Mouse (Mus musculus) olfactory bulb, adult 2 months (tissue): ENCODE data around the gene Angptl2. TPM values are rescaled to one million over a fixed set of nuclear protein-coding genes. Genes with fewer than 3 reads are reported as not detected.

ENCODE experiments used
- H3K27ac ChIP-seq: fragments of 200-500 bp; 2 replicates; pipeline ENCODE4 v1.5.1; 2012; ENCODE audit warnings: low read depth, low read length; ENCODE audit not compliant: insufficient read depth
- H3K4me1 ChIP-seq: fragments of 200-500 bp; 2 replicates; pipeline ENCODE4 v1.6.1; 2012; ENCODE audit warnings: low read length; ENCODE audit not compliant: control insufficient read depth, insufficient read depth
- H3K4me3 ChIP-seq: fragments of 200-500 bp; 2 replicates; pipeline ENCODE4 v1.5.1; 2012; ENCODE audit warnings: mild to moderate bottlenecking, low read depth, low read length, moderate library complexity; ENCODE audit not compliant: insufficient read depth
- CTCF ChIP-seq: fragments of 200-500 bp; IDR thresholded peaks from 2 replicates; pipeline ENCODE4 v1.5.1; 2012; ENCODE audit warnings: low read depth, mild to moderate bottlenecking, low read length, moderate library complexity; ENCODE audit not compliant: insufficient read depth
- POLR2A ChIP-seq: fragments of 200-500 bp; IDR thresholded peaks from 2 replicates; pipeline ENCODE4 v1.6.1; 2012; ENCODE audit warnings: mild to moderate bottlenecking, low read depth, low read length, moderate library complexity; ENCODE audit not compliant: insufficient read depth
- WGBS: fragments of 180-500 bp; shearing (Covaris S2); methylation state at CpG from one replicate; pipeline ENCODE4 v1.1.7; 2018; 5-methylcytosine and 5-hydroxymethylcytosine counted together
- polyA plus RNA-seq: library from polyadenylated mRNA; stranded (reverse); fragments of >200 nt; gene quantifications from 2 replicates; pipeline ENCODE4 v1.2.4, GENCODE M21; 2012; ENCODE audit warnings: low replicate concordance; ENCODE audit not compliant: missing spikeins, insufficient read depth, insufficient read length

Gene Angptl2
- polyA plus RNA-seq, 1 experiment, result not detected

GRCm38 (mm10) chr2:33222480-33222879 is 6.6 kb downstream of the Angptl2 start:
- TF ChIP-seq POLR2A (no peak), CTCF (no peak)
- WGBS, result 57% methylated on average over 6 of the region's 6 CpGs
- Histone ChIP-seq H3K4me3 (no peak overlapping the region), H3K4me1 (peaks cover 49% of the 10 kb centered on the region), H3K27ac (peak overlapping the region; percentile 87)

- no peak overlapping the region for H3K4me3 ChIP-seq
- no peak overlapping the region for H3K27ac ChIP-seq
- no peak for TF ChIP-seq POLR2A
- no peak for TF ChIP-seq CTCF
- H3K4me1 ChIP-seq, result peaks cover 49% of the 10 kb centered on the region
- WGBS, result 56% methylated on average over 10 of the region's 10 CpGs
Observed at GRCm38 (mm10) chr2:33223656-33224358, 7.9 kb downstream of the Angptl2 start.

GRCm38 (mm10) chr2:33225921-33226320 is 10.1 kb downstream of the Angptl2 start:
- H3K27ac ChIP-seq, result no peak overlapping the region
- H3K4me1 ChIP-seq, result peaks cover 37% of the 10 kb centered on the region
- WGBS, result 95% methylated on average over 7 of the region's 7 CpGs
- no peak overlapping the region for H3K4me3 ChIP-seq
- TF ChIP-seq CTCF, result no peak
- no peak for TF ChIP-seq POLR2A

GRCm38 (mm10) chr2:33228077-33228476 is 12.2 kb downstream of the Angptl2 start:
- H3K27ac ChIP-seq, result no peak overlapping the region

GRCm38 (mm10) chr2:33228551-33228950 is 12.7 kb downstream of the Angptl2 start:
- 90% methylated on average over 15 of the region's 15 CpGs for WGBS
- Histone ChIP-seq H3K4me1 (peaks cover 26% of the 10 kb centered on the region), H3K27ac (no peak overlapping the region), H3K4me3 (no peak overlapping the region)
- TF ChIP-seq CTCF (no peak), POLR2A (no peak)

More at GRCm38 (mm10) chr2:33228077-33228476, 12.2 kb downstream of the Angptl2 start:
- Histone ChIP-seq H3K4me3 (no peak overlapping the region), H3K4me1 (peaks cover 27% of the 10 kb centered on the region)
- no peak for TF ChIP-seq CTCF
- no peak for TF ChIP-seq POLR2A
- 95% methylated on average over 11 of the region's 11 CpGs for WGBS

- no peak for TF ChIP-seq POLR2A
- no peak for TF ChIP-seq CTCF
- Histone ChIP-seq H3K4me1 (peaks cover 28% of the 10 kb centered on the region), H3K27ac (no peak overlapping the region), H3K4me3 (no peak overlapping the region)
- 79% methylated on average over 10 of the region's 10 CpGs for WGBS
Observed at GRCm38 (mm10) chr2:33230701-33231100, 14.8 kb downstream of the Angptl2 start.

GRCm38 (mm10) chr2:33231788-33232187 is 15.9 kb downstream of the Angptl2 start:
- 82% methylated on average over 2 of the region's 2 CpGs for WGBS
- TF ChIP-seq CTCF, result no peak
- TF ChIP-seq POLR2A, result no peak
- Histone ChIP-seq H3K4me3 (no peak overlapping the region), H3K4me1 (peaks cover 34% of the 10 kb centered on the region), H3K27ac (no peak overlapping the region)

- TF ChIP-seq CTCF (no peak), POLR2A (no peak)
Observed at GRCm38 (mm10) chr2:33232782-33233570, 17.1 kb downstream of the Angptl2 start.

GRCm38 (mm10) chr2:33233856-33234255 is 18.0 kb downstream of the Angptl2 start:
- Histone ChIP-seq H3K27ac (no peak overlapping the region), H3K4me1 (peaks cover 37% of the 10 kb centered on the region), H3K4me3 (no peak overlapping the region)
- TF ChIP-seq POLR2A (no peak), CTCF (no peak)
- 55% methylated on average over 5 of the region's 5 CpGs for WGBS

More at GRCm38 (mm10) chr2:33232782-33233570, 17.1 kb downstream of the Angptl2 start:
- Histone ChIP-seq H3K4me3 (no peak overlapping the region), H3K27ac (no peak overlapping the region), H3K4me1 (peaks cover 42% of the 10 kb centered on the region)
- 83% methylated on average over 6 of the region's 6 CpGs for WGBS
